Mouse (Mus musculus) thymus, postnatal 25 days (tissue): ENCODE measurements around the gene Rab13.

Experiments used
- DNase-seq: peaks from one replicate; pipeline ENCODE4 v3.0.0; 2022

Gene Rab13

GRCm38 (mm10) chr3:90213377-90213866 is at the start of gene Rab13, which contains the start of gene Rps27:
TSS of gene Rab13 (plus strand) at chr3:90213695.
TSS of gene Rps27 (minus strand) at chr3:90213651.
- DNase-seq, result peak; percentile 88

GRCm38 (mm10) chr3:90179566-90179965 is 33.9 kb upstream of the Rab13 start:
- DNase-seq, result no peak

GRCm38 (mm10) chr3:90183581-90183980 is 29.9 kb upstream of the Rab13 start:
- no peak for DNase-seq

- DNase-seq, result no peak
Observed at GRCm38 (mm10) chr3:90190859-90191510, 22.5 kb upstream of the Rab13 start.

GRCm38 (mm10) chr3:90194759-90195158 is 18.7 kb upstream of the Rab13 start:
- DNase-seq, result no peak

GRCm38 (mm10) chr3:90195644-90196043 is 17.9 kb upstream of the Rab13 start:
- no peak for DNase-seq

- no peak for DNase-seq
Observed at GRCm38 (mm10) chr3:90197548-90197947, 15.9 kb upstream of the Rab13 start.

GRCm38 (mm10) chr3:90202884-90203283 is 10.6 kb upstream of the Rab13 start:
- DNase-seq, result no peak

- DNase-seq, result no peak
Observed at GRCm38 (mm10) chr3:90203619-90204018, 9.9 kb upstream of the Rab13 start.

GRCm38 (mm10) chr3:90204582-90204981 is 8.9 kb upstream of the Rab13 start:
- DNase-seq, result no peak

GRCm38 (mm10) chr3:90208662-90209061 is 4.8 kb upstream of the Rab13 start:
- no peak for DNase-seq

GRCm38 (mm10) chr3:90209908-90210566 is 3.5 kb upstream of the Rab13 start:
- no peak for DNase-seq

GRCm38 (mm10) chr3:90211475-90212398 is 1.8 kb upstream of the Rab13 start:
- no peak for DNase-seq

- DNase-seq, result no peak
Observed at GRCm38 (mm10) chr3:90212723-90213122, 772 bp upstream of the Rab13 start.

GRCm38 (mm10) chr3:90213956-90214684 is 625 bp downstream of the Rab13 start:
- no peak for DNase-seq

GRCm38 (mm10) chr3:90215825-90216380 is 2.4 kb downstream of the Rab13 start:
- peak; percentile 23 for DNase-seq

- peak; percentile 56 for DNase-seq
Observed at GRCm38 (mm10) chr3:90220088-90220487, 6.6 kb downstream of the Rab13 start.

GRCm38 (mm10) chr3:90220531-90220951 is 7.0 kb downstream of the Rab13 start:
- peak; percentile 16 for DNase-seq

- DNase-seq, result no peak
Observed at GRCm38 (mm10) chr3:90221123-90221522, 7.6 kb downstream of the Rab13 start.

- no peak for DNase-seq
Observed at GRCm38 (mm10) chr3:90222455-90222854, 9.0 kb downstream of the Rab13 start.

GRCm38 (mm10) chr3:90222941-90223340 is 9.4 kb downstream of the Rab13 start:
- no peak for DNase-seq

- DNase-seq, result no peak
Observed at GRCm38 (mm10) chr3:90224331-90224730, 10.8 kb downstream of the Rab13 start.
